Mouse (Mus musculus): ENCODE measurements around the gene Tmem179b.
A peak's percentile ranks its signal among the peaks of the same experiment; 100 is the strongest.

- TF ChIP-seq CTCF (IDR thresholded peaks at IDR 0.05; ENCODE audit: control insufficient read depth, insufficient read depth, insufficient read length) (no peak), MYOD1 (IDR thresholded peaks at IDR 0.05; ENCODE audit: control insufficient read depth, insufficient read length, low read depth) (no peak), MAX (IDR thresholded peaks at IDR 0.05) (peak; percentile 15), CEBPB (IDR thresholded peaks at IDR 0.05; ENCODE audit: low read depth) (no peak), MYOG (IDR thresholded peaks at IDR 0.05; ENCODE audit: control insufficient read depth, extremely low read depth, insufficient read length) (no peak)
Measured at GRCm38 (mm10) chr19:8774086-8774835, at the start of gene Tmem179b.

All from C2C12 (cell line).